Mouse (Mus musculus): ENCODE measurements around the gene Abcg4. TPM values are rescaled to one million over a fixed set of nuclear protein-coding genes. Genes with fewer than 3 reads are reported as not detected.
A peak's percentile ranks its signal among the peaks of the same experiment; 100 is the strongest.

Gene Abcg4
- polyA plus RNA-seq, 1 experiment from 2014 or later = 1.0 TPM

DNA sequence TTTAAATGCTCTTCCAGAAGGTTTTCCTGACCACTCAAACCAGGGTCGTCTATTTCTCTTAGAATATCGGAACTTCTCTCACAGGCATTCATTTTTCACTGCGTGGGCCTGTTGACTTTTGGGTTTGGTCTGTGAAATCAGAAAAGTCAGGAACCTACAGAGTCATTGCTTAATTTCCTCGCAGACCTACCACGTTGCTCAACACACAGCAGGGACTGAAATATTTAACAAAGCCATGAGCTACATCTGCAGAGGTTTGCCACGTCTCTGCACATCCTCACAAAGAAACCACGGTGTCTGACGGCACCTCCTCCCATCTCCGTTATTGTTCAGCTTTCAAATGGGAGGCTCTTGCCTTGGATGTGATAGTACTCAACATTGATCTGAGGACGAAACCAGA, 29.4 kb downstream of the Abcg4 start:
- Histone ChIP-seq H3K4me2 (ENCODE audit: low read length) (no peak overlapping the region), H3K4me1 (replicated peaks; ENCODE audit: insufficient read depth, low read length) (no peaks in the 10 kb centered on the region; the same call in 1 of the 2 replicates), H3K9me3 (replicated peaks; ENCODE audit: low read length) (no peaks in the 10 kb centered on the region), H3K4me3 (replicated peaks; ENCODE audit: low read depth, low read length) (no peak overlapping the region), H3K27me3 (ENCODE audit: insufficient read depth, low read length) (no peaks in the 10 kb centered on the region), H3K27ac (no peak overlapping the region), H3K9ac (ENCODE audit: low read depth, low read length) (no peak overlapping the region), H3K36me3 (ENCODE audit: insufficient read depth, low read length) (no peaks in the 10 kb centered on the region)
- ATAC-seq (replicated peaks; ENCODE audit: low FRiP score, low read depth) = no peak
- TF ChIP-seq CTCF (IDR thresholded peaks at IDR 0.05; ENCODE audit: low read depth) = no peak
- WGBS = 85% methylated on average over 10 of the region's 10 CpGs
- DNase-seq (ENCODE audit: low spot score) = no peak

GRCm38 (mm10) chr9:44256213-44256612, 32.2 kb downstream of the Abcg4 start:
- Histone ChIP-seq H3K36me3 (ENCODE audit: insufficient read depth, low read length) (no peaks in the 10 kb centered on the region), H3K4me1 (replicated peaks; ENCODE audit: insufficient read depth, low read length) (no peaks in the 10 kb centered on the region; the same call in 1 of the 2 replicates), H3K9ac (ENCODE audit: low read depth, low read length) (no peak overlapping the region), H3K4me2 (ENCODE audit: low read length) (no peak overlapping the region), H3K9me3 (replicated peaks; ENCODE audit: low read length) (no peaks in the 10 kb centered on the region), H3K27me3 (ENCODE audit: insufficient read depth, low read length) (no peaks in the 10 kb centered on the region), H3K27ac (no peak overlapping the region), H3K4me3 (replicated peaks; ENCODE audit: low read depth, low read length) (no peak overlapping the region)
- DNase-seq (ENCODE audit: low spot score) (no peak), ATAC-seq (replicated peaks; ENCODE audit: low FRiP score, low read depth) (no peak)
- TF ChIP-seq CTCF (IDR thresholded peaks at IDR 0.05; ENCODE audit: low read depth) = no peak
- 84% methylated on average over 8 of the region's 8 CpGs for WGBS

GRCm38 (mm10) chr9:44255136-44255521, 33.3 kb downstream of the Abcg4 start:
- ATAC-seq (replicated peaks; ENCODE audit: low FRiP score, low read depth) = no peak
- H3K27ac ChIP-seq = no peak overlapping the region
- H3K4me3 ChIP-seq (replicated peaks; ENCODE audit: low read depth, low read length) = no peak overlapping the region
- no peak overlapping the region for H3K4me2 ChIP-seq (ENCODE audit: low read length)
- TF ChIP-seq CTCF (IDR thresholded peaks at IDR 0.05; ENCODE audit: low read depth) = no peak
- no peak overlapping the region for H3K9ac ChIP-seq (ENCODE audit: low read depth, low read length)
- H3K9me3 ChIP-seq (replicated peaks; ENCODE audit: low read length) = no peaks in the 10 kb centered on the region
- H3K4me1 ChIP-seq (replicated peaks; ENCODE audit: insufficient read depth, low read length) = peaks cover 3% of the 10 kb centered on the region
- H3K27me3 ChIP-seq (ENCODE audit: insufficient read depth, low read length) = no peaks in the 10 kb centered on the region
- WGBS = 69% methylated on average over 6 of the region's 6 CpGs
- DNase-seq (ENCODE audit: low spot score) = no peak
- no peaks in the 10 kb centered on the region for H3K36me3 ChIP-seq (ENCODE audit: insufficient read depth, low read length)

DNA sequence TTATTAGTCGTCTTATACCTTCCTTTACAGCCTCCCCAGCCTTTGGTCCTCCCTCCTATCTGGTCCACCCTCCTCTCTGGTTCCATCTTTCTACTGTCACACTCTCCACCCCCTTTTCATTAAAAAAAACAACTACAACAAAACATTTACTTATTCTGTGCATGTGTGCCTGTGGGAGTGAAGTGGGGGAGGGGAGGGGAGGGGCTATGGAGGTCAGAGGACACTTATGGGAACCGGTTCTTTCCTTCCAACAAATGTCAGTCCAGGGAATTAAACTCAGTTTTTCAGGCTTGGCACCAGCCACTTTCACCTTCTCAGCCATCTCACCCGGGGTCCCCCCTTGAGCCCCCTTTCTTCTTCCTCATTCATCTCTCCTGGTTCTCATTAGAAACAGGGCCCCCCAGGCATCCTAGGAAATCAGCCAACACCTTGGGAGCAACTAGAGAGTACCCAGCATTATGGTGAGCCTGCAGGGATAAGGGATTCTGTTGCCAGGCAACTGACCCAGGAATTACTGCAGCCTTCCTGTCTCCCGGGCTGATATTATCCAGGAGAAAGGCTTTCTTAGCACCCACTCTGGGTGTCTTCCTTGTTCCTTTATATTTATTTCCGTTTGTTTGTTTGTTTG, 33.8 kb downstream of the Abcg4 start:
- no peak for ATAC-seq (replicated peaks; ENCODE audit: low FRiP score, low read depth)
- no peak overlapping the region for H3K27ac ChIP-seq

DNA sequence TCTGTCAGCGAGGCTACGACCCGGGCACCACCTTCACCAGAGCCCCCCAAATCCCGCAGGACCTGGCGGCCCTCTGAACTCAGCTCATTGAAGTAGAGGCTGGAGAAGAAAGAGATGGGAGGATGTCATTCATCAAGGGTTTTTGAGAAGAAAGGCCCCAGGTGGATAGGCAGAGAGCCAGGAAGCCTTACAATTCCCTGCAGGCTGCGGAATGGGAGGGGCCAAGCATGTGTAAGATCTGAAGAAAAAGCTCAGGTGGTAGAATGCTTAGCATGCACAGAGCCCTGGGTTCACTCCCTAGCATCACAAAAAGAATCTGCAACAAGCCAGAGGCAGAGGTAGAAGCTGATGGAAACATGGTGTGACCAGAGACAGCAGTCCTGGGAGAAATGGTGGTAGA, 35.0 kb downstream of the Abcg4 start:
- Histone ChIP-seq H3K4me3 (replicated peaks; ENCODE audit: low read depth, low read length) (no peak overlapping the region), H3K27me3 (ENCODE audit: insufficient read depth, low read length) (no peaks in the 10 kb centered on the region), H3K36me3 (ENCODE audit: insufficient read depth, low read length) (no peaks in the 10 kb centered on the region), H3K27ac (no peak overlapping the region), H3K4me1 (replicated peaks; ENCODE audit: insufficient read depth, low read length) (peaks cover 12% of the 10 kb centered on the region), H3K9me3 (replicated peaks; ENCODE audit: low read length) (no peaks in the 10 kb centered on the region), H3K4me2 (ENCODE audit: low read length) (no peak overlapping the region), H3K9ac (ENCODE audit: low read depth, low read length) (no peak overlapping the region)
- no peak for TF ChIP-seq CTCF (IDR thresholded peaks at IDR 0.05; ENCODE audit: low read depth)
- ATAC-seq (replicated peaks; ENCODE audit: low FRiP score, low read depth) (no peak), DNase-seq (ENCODE audit: low spot score) (no peak)
- 79% methylated on average over 6 of the region's 6 CpGs for WGBS

More for the DNA sequence above, 33.8 kb downstream of the Abcg4 start:
- WGBS = 18% methylated on average over 5 of the region's 5 CpGs
- Histone ChIP-seq H3K9ac (ENCODE audit: low read depth, low read length) (no peak overlapping the region), H3K4me2 (ENCODE audit: low read length) (no peak overlapping the region), H3K4me3 (replicated peaks; ENCODE audit: low read depth, low read length) (no peak overlapping the region), H3K9me3 (replicated peaks; ENCODE audit: low read length) (no peaks in the 10 kb centered on the region), H3K4me1 (replicated peaks; ENCODE audit: insufficient read depth, low read length) (peaks cover 8% of the 10 kb centered on the region), H3K36me3 (ENCODE audit: insufficient read depth, low read length) (no peaks in the 10 kb centered on the region), H3K27me3 (ENCODE audit: insufficient read depth, low read length) (no peaks in the 10 kb centered on the region)
- TF ChIP-seq CTCF (IDR thresholded peaks at IDR 0.05; ENCODE audit: low read depth) = no peak
- no peak for DNase-seq (ENCODE audit: low spot score)

DNA sequence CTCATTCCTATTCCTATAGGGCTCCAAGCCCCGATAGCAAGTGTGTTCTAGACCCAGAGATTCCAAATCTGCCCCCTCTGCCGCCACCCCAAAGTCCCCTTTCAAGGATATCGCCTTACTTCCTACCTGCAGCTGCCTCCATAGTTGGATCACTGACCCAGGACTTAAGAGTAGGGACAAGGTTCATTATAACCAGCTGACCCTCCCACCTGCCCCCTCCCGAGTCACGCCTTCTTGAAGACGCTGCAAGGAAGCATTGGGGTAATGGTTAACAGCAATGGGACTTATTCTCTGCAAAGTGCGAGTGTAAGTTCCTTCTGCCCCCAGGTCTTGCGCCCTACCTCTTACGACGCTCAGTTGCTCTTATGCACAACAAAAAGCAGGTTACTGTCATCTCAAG, 37.1 kb downstream of the Abcg4 start, which contains the start of gene Pdzd3:
Pdzd3 (minus strand) TSS at position 158 of the 400 bp plus-strand sequence.
- peak within 1 kb of the TSS; percentile 26 for H3K4me2 ChIP-seq (ENCODE audit: low read length)
- ATAC-seq (replicated peaks; ENCODE audit: low FRiP score, low read depth) (peak; percentile 67), DNase-seq (ENCODE audit: low spot score) (peak; percentile 27)
- H3K27me3 ChIP-seq (ENCODE audit: insufficient read depth, low read length) = no peaks in the 10 kb centered on the region
- H3K36me3 ChIP-seq (ENCODE audit: insufficient read depth, low read length) = no peaks in the 10 kb centered on the region
- no peaks in the 10 kb centered on the region for H3K9me3 ChIP-seq (replicated peaks; ENCODE audit: low read length)
- no peak within 1 kb of the TSS for H3K9ac ChIP-seq (ENCODE audit: low read depth, low read length)
- 56% methylated on average over 10 of the region's 10 CpGs for WGBS
- no peak for TF ChIP-seq CTCF (IDR thresholded peaks at IDR 0.05; ENCODE audit: low read depth)
- peaks cover 12% of the 10 kb centered on the region for H3K4me1 ChIP-seq (replicated peaks; ENCODE audit: insufficient read depth, low read length)
- H3K4me3 ChIP-seq (replicated peaks; ENCODE audit: low read depth, low read length) = no peak within 1 kb of the TSS; the same call in 1 of the 2 replicates
- H3K27ac ChIP-seq = 0 out of 2 replicates have a peak within 1 kb of the TSS, but pooled peaks have one; percentile 36
